Mouse (Mus musculus) liver, adult (tissue): Measurements from ENCODE around the gene Ndufv1.

Experiments
- GATA4 ChIP-seq: IDR thresholded peaks from 2 replicates; pipeline ENCODE4 v1.6.1; 2014; ENCODE audit warnings: mild to moderate bottlenecking, low read length; ENCODE audit not compliant: insufficient replicate concordance

The Ndufv1 gene

GRCm38 (mm10) chr19:4046866-4047254, 34.3 kb upstream of the Ndufv1 start:
- no peak for TF ChIP-seq GATA4

GRCm38 (mm10) chr19:4045966-4046865, 33.6 kb upstream of the Ndufv1 start, which contains the start of gene Gstp2:
TSS of gene Gstp2 (minus strand) at chr19:4046023.
- TF ChIP-seq GATA4: no peak

- TF ChIP-seq GATA4: no peak
Observed at GRCm38 (mm10) chr19:4042124-4042523, 29.5 kb upstream of the Ndufv1 start.

- TF ChIP-seq GATA4: peak; percentile 7; the same call in 1 of the 2 replicates
Observed at GRCm38 (mm10) chr19:4037788-4038232, 25.2 kb upstream of the Ndufv1 start, which contains the start of gene Gstp1. TSS of gene Gstp1 (minus strand) at chr19:4037985.

- TF ChIP-seq GATA4: no peak
Observed at GRCm38 (mm10) chr19:4036327-4037045, 23.9 kb upstream of the Ndufv1 start.

GRCm38 (mm10) chr19:4033742-4034141, 21.1 kb upstream of the Ndufv1 start:
- TF ChIP-seq GATA4: no peak

GRCm38 (mm10) chr19:4033298-4033697, 20.7 kb upstream of the Ndufv1 start:
- no peak for TF ChIP-seq GATA4

GRCm38 (mm10) chr19:4032668-4033067, 20.1 kb upstream of the Ndufv1 start:
- TF ChIP-seq GATA4: no peak

GRCm38 (mm10) chr19:4027576-4027975, 15.0 kb upstream of the Ndufv1 start:
- TF ChIP-seq GATA4: no peak

- TF ChIP-seq GATA4: no peak
Observed at GRCm38 (mm10) chr19:4023185-4023584, 10.6 kb upstream of the Ndufv1 start.

GRCm38 (mm10) chr19:4018743-4019583, 6.4 kb upstream of the Ndufv1 start:
- TF ChIP-seq GATA4: no peak

- no peak for TF ChIP-seq GATA4
Observed at GRCm38 (mm10) chr19:4017921-4018587, 5.4 kb upstream of the Ndufv1 start.

- TF ChIP-seq GATA4: no peak
Observed at GRCm38 (mm10) chr19:4015635-4016034, 3.0 kb upstream of the Ndufv1 start.

- TF ChIP-seq GATA4: no peak
Observed at GRCm38 (mm10) chr19:4014802-4015201, 2.2 kb upstream of the Ndufv1 start.
